Mouse (Mus musculus) 3134 (cell line): ENCODE data around the gene Slc39a11.

Experiments used
- DNase-seq: peaks from one replicate; pipeline ENCODE4 v3.0.0-alpha.2; 2011; ENCODE audit warnings: low spot score; ENCODE audit not compliant: insufficient read length; ENCODE audit errors: extremely low read depth

Slc39a11 gene

GRCm38 (mm10) chr11:113265567-113265966 is 384.3 kb downstream of the Slc39a11 start:
- DNase-seq, result no peak

DNA sequence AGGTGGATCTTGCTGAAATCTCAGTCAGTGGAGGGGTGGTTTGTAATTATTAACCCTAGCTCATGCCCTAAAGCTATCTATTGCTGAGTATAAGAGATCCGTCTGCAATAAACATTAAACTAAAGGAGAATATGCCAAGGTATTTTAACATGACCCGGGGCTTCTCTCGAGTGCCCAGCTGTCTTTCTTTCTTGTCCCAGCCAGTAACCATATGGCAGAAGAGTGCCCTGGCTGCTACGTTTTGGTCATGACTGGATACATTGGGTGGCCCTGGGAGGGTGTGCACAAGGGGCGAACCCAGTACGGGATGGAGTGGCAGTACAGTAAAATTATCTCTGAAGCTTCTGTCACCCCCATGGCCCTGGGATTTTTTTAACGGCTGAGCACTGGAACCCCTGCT is 385.9 kb downstream of the Slc39a11 start:
- DNase-seq, result no peak

DNA sequence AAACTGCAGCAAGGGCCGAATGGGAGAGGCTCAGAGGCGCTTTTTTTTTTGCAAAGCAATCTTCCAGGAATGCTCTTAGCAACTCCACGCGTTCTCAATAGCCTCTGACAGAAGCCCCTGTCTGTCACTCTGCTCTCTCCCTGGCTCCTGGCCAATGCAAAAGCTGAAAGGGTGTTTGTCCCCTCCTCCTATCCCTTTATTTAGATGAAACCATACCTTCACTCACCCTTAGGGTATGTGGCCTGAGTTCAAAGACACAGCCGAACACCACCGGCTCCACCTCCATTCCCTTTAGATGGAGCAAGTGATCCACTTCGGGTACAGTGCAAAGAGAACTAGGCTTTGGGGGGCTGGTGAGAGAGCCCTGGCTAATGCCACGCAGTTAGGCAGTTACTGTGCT is 387.8 kb downstream of the Slc39a11 start:
- DNase-seq, result no peak

DNA sequence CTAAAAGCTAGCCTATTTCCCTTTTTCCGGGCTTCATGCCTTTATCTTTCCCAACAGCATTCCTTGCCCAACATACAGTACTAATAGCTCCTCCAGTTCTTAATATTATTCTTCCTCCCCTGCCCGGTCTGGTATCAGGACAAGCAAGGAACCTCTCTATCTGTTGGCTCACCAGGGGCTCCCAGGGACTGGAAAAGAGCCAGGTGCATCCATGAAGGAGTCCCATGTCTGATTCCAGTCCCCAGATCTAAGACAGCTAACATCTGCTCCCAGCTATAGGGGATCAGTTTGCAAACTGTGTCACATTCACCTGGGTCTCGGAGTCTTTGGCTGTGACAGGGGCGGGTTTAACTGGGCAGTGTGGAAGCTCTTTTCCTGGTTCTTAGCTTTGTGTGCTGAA is 388.5 kb downstream of the Slc39a11 start:
- no peak for DNase-seq

GRCm38 (mm10) chr11:113259712-113260382 is 390.0 kb downstream of the Slc39a11 start:
- no peak for DNase-seq

DNA sequence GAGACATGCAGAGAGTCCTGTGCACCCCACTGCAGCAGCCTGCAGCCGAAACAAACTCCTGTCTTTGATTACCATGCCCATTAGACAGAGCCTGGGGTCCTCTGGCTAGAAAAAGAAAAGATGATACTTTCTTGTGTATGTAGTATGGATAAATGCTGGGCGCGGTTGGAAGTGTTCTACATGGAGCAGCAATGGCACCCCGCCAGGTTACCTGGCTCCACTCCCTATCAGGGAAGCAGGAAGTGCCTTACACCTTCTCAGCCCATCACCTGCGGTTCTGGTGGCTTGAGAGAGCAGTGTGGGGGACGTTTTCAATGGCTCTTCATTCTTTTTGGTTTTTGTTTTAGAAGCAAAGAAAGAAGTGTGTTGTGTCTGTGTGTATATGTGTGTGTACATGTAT is 391.9 kb downstream of the Slc39a11 start:
- DNase-seq, result no peak

GRCm38 (mm10) chr11:113254653-113255052 is 395.2 kb downstream of the Slc39a11 start:
- no peak for DNase-seq

DNA sequence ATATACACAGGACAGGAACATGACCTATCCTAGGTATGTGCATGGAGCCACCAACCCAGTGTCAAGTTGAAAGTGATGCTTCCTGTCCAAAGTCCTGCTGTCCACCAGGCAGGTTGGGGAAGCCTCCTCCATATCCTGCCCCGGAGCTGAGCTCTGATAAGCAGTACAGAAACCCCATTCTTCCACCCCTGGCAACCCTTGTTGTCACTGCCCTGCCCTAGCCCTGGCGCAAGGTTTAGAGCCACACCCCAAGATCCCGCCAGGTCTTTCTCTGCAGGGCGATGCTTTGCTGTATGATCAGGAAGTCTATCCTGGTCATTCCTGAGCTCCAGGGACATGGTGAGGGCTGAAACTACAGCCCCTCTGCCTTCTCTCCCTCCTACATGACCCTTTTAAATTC is 396.7 kb downstream of the Slc39a11 start:
- no peak for DNase-seq

GRCm38 (mm10) chr11:113251172-113251571 is 398.7 kb downstream of the Slc39a11 start:
- no peak for DNase-seq

GRCm38 (mm10) chr11:113246475-113246874 is 403.4 kb downstream of the Slc39a11 start:
- DNase-seq, result peak; percentile 45

GRCm38 (mm10) chr11:113245666-113246065 is 404.2 kb downstream of the Slc39a11 start:
- DNase-seq, result no peak

DNA sequence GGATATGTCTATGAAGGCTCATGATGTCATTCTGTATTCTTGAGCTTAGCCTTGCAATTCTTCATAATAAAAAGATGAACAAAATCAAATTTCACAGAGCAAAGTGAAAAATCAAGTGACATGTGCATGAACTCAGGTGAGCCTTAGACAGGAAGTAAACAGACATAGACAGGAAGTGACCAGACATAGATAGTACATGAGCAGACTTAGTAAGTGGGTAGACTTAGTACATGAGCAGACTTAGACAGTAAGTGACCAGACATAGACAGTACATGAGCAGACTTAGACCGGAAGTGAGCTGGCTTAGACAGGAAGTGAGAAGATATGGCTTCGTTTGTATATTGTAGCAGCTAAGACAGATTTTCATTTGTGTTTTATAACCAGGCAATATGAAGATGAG is 415.4 kb downstream of the Slc39a11 start:
- no peak for DNase-seq

- DNase-seq, result no peak
Measured at GRCm38 (mm10) chr11:113232049-113232448, 417.8 kb downstream of the Slc39a11 start.

- DNase-seq, result no peak
Measured at GRCm38 (mm10) chr11:113230410-113231132, 419.3 kb downstream of the Slc39a11 start.

DNA sequence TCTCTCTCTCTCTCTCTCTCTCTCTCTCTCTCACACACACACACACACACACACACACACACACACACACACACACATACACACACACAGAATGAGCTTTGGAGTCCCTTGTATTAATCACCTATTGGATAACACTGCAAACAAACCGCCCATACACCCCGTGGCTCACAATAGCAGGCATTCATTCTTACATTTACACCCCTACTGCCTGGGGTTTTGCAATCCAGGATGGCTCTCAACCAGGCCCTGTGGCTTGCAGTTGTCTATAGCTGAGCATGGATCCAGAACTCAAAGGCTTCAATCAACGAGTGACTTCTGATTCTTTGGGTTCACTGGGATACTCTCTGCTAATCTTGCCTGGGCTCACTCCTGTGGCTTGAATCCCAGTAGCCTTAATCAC is 424.1 kb downstream of the Slc39a11 start:
- DNase-seq, result no peak

- DNase-seq, result no peak
Measured at GRCm38 (mm10) chr11:113223756-113224323, 426.0 kb downstream of the Slc39a11 start.

- DNase-seq, result no peak
Measured at GRCm38 (mm10) chr11:113221267-113222195, 428.3 kb downstream of the Slc39a11 start.

- no peak for DNase-seq
Measured at GRCm38 (mm10) chr11:113220649-113221048, 429.2 kb downstream of the Slc39a11 start.

DNA sequence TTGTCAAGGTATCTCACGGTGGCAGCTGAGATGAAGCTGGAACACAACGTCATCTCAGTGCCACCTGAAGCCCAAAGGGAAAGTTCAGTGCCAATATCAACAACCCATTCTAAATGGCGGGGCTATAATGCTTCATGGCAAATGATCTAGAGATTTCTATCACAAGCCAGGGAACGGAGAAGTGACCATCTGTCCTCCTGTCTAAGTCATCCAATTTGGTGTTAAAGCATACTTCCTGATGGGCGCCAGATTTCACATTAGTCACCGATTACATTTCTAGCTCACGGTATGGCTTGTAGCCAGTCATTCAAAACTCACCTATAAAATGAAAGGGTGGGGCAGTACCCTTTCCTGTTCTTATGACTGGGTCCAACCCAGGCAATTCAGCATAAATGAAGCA is 435.1 kb downstream of the Slc39a11 start:
- no peak for DNase-seq

- DNase-seq, result no peak
Measured at GRCm38 (mm10) chr11:113212390-113213025, 437.4 kb downstream of the Slc39a11 start.
